Mouse (Mus musculus) lung, embryonic 15.5 days (tissue): ENCODE data around the gene Actl11. TPM values are rescaled to one million over a fixed set of nuclear protein-coding genes. Genes with fewer than 3 reads are reported as not detected.
A peak's percentile ranks its signal among the peaks of the same experiment; 100 is the strongest.

Experiments
- ATAC-seq: fragments of 200-750 bp; cut with Nextera tagmentation; 2 replicates; pipeline ENCODE4 v1.8.0; 2017; ENCODE audit warnings: moderate number of reproducible peaks, borderline replicate concordance; ENCODE audit not compliant: low FRiP score, low TSS enrichment; ENCODE audit errors: extremely low read depth
- H3K27ac ChIP-seq: fragments of 300-500 bp; sonication (generic); 2 replicates; pipeline ENCODE4 v1.5.1; 2015; ENCODE audit warnings: moderate library complexity, mild to moderate bottlenecking, inconsistent platforms
- H3K27me3 ChIP-seq: fragments of 300-500 bp; sonication (generic); 2 replicates; pipeline ENCODE4 v1.6.1; 2015; ENCODE audit warnings: inconsistent platforms
- H3K36me3 ChIP-seq: fragments of 300-500 bp; sonication (generic); 2 replicates; pipeline ENCODE4 v1.6.1; 2015; ENCODE audit warnings: inconsistent platforms
- H3K4me1 ChIP-seq: fragments of 300-500 bp; sonication (generic); 2 replicates; pipeline ENCODE4 v1.6.1; 2015; ENCODE audit warnings: inconsistent platforms
- H3K4me2 ChIP-seq: fragments of 300-500 bp; sonication (generic); 2 replicates; pipeline ENCODE4 v1.6.1; 2015; ENCODE audit warnings: inconsistent platforms, mild to moderate bottlenecking, moderate library complexity
- H3K4me3 ChIP-seq: fragments of 300-500 bp; sonication (generic); 2 replicates; pipeline ENCODE4 v1.5.1; 2015; ENCODE audit warnings: mild to moderate bottlenecking, inconsistent platforms
- H3K9ac ChIP-seq: fragments of 300-500 bp; sonication (generic); 2 replicates; pipeline ENCODE4 v1.6.1; 2015; ENCODE audit warnings: inconsistent platforms
- H3K9me3 ChIP-seq: fragments of 300-500 bp; sonication (generic); 2 replicates; pipeline ENCODE4 v1.6.1; 2016; ENCODE audit warnings: inconsistent platforms
- WGBS: fragments of 180-500 bp; shearing (Covaris S2); methylation state at CpG from one replicate; pipeline ENCODE4 v1.1.7; 2015; 5-methylcytosine and 5-hydroxymethylcytosine counted together
- polyA plus RNA-seq: library from polyadenylated mRNA; unstranded; fragments of >200 nt; fragmentation: Nextera tagmentation; extraction: Ambion mirVana; gene quantifications from 2 replicates; pipeline ENCODE4 v1.2.1, GENCODE M21; 2015

The Actl11 gene
- polyA plus RNA-seq, 1 experiment from 2014 or later: not detected

GRCm38 (mm10) chr9:107906252-107906966, 21.9 kb upstream of the Actl11 start, which contains the start of gene Mst1r:
Gene Mst1r, plus strand, starts transcription at chr9:107906873.
- Histone ChIP-seq H3K4me2 (peak within 1 kb of the TSS; percentile 87), H3K27ac (peak within 1 kb of the TSS; percentile 45; the same call in 1 of the 2 replicates), H3K9ac (peak within 1 kb of the TSS; percentile 37), H3K4me1 (peaks cover 43% of the 10 kb centered on the region), H3K27me3 (peaks cover 10% of the 10 kb centered on the region), H3K4me3 (peak within 1 kb of the TSS; percentile 46), H3K36me3 (no peaks in the 10 kb centered on the region), H3K9me3 (no peaks in the 10 kb centered on the region)
- WGBS: 18% methylated on average over 19 of the region's 19 CpGs
- peak; percentile 69 for ATAC-seq

GRCm38 (mm10) chr9:107906967-107907800, 21.1 kb upstream of the Actl11 start:
- Histone ChIP-seq H3K27me3 (peaks cover 10% of the 10 kb centered on the region), H3K9ac (peak overlapping the region; percentile 37), H3K27ac (0 out of 2 replicates have a peak overlapping the region, but pooled peaks have one; percentile 45), H3K4me1 (peaks cover 43% of the 10 kb centered on the region), H3K36me3 (no peaks in the 10 kb centered on the region), H3K4me2 (peak overlapping the region; percentile 87), H3K9me3 (no peaks in the 10 kb centered on the region), H3K4me3 (peak overlapping the region; percentile 46)
- no peak for ATAC-seq
- 45% methylated on average over 31 of the region's 31 CpGs for WGBS

- Histone ChIP-seq H3K36me3 (no peaks in the 10 kb centered on the region), H3K27ac (0 out of 2 replicates have a peak overlapping the region, but pooled peaks have one; percentile 7), H3K4me1 (peaks cover 43% of the 10 kb centered on the region), H3K27me3 (peaks cover 10% of the 10 kb centered on the region), H3K4me3 (peak overlapping the region; percentile 46), H3K9ac (peak overlapping the region; percentile 20; the same call in 1 of the 2 replicates), H3K4me2 (peak overlapping the region; percentile 87), H3K9me3 (no peaks in the 10 kb centered on the region)
- 53% methylated on average over 14 of the region's 14 CpGs for WGBS
- no peak for ATAC-seq
Observed at GRCm38 (mm10) chr9:107907801-107908120, 20.5 kb upstream of the Actl11 start.

GRCm38 (mm10) chr9:107908410-107909158, 19.7 kb upstream of the Actl11 start:
- Histone ChIP-seq H3K27me3 (peaks cover 10% of the 10 kb centered on the region), H3K36me3 (no peaks in the 10 kb centered on the region), H3K9me3 (no peaks in the 10 kb centered on the region), H3K27ac (peak overlapping the region; percentile 45), H3K9ac (peak overlapping the region; percentile 13; the same call in 1 of the 2 replicates), H3K4me2 (peak overlapping the region; percentile 87), H3K4me1 (peaks cover 43% of the 10 kb centered on the region), H3K4me3 (peak overlapping the region; percentile 46)
- ATAC-seq: no peak
- WGBS: 31% methylated on average over 18 of the region's 18 CpGs

GRCm38 (mm10) chr9:107910025-107910769, 18.1 kb upstream of the Actl11 start:
- H3K4me2 ChIP-seq: 0 out of 2 replicates have a peak overlapping the region, but pooled peaks have one; percentile 16
- WGBS: 73% methylated on average over 15 of the region's 15 CpGs
- ATAC-seq: no peak

GRCm38 (mm10) chr9:107914764-107915420, 13.4 kb upstream of the Actl11 start:
- peaks cover 7% of the 10 kb centered on the region; the same call in 1 of the 2 replicates for H3K4me1 ChIP-seq
- H3K27ac ChIP-seq: no peak overlapping the region
- no peak overlapping the region for H3K4me3 ChIP-seq
- H3K9ac ChIP-seq: no peak overlapping the region
- no peaks in the 10 kb centered on the region for H3K36me3 ChIP-seq
- no peak overlapping the region for H3K4me2 ChIP-seq
- ATAC-seq: no peak
- no peaks in the 10 kb centered on the region for H3K27me3 ChIP-seq
- H3K9me3 ChIP-seq: no peaks in the 10 kb centered on the region
- 66% methylated on average over 16 of the region's 16 CpGs for WGBS

More at GRCm38 (mm10) chr9:107910025-107910769, 18.1 kb upstream of the Actl11 start:
- H3K27ac ChIP-seq: no peak overlapping the region
- no peaks in the 10 kb centered on the region for H3K9me3 ChIP-seq
- peaks cover 40% of the 10 kb centered on the region for H3K4me1 ChIP-seq
- no peaks in the 10 kb centered on the region for H3K36me3 ChIP-seq
- H3K27me3 ChIP-seq: peaks cover 10% of the 10 kb centered on the region
- no peak overlapping the region for H3K4me3 ChIP-seq
- no peak overlapping the region for H3K9ac ChIP-seq

- Histone ChIP-seq H3K36me3 (no peaks in the 10 kb centered on the region), H3K4me2 (no peak overlapping the region), H3K9me3 (no peaks in the 10 kb centered on the region), H3K4me1 (peaks cover 3% of the 10 kb centered on the region; the same call in 1 of the 2 replicates), H3K9ac (no peak overlapping the region), H3K4me3 (no peak overlapping the region), H3K27ac (no peak overlapping the region), H3K27me3 (no peaks in the 10 kb centered on the region)
- peak; percentile 19; the same call in 1 of the 2 replicates for ATAC-seq
- WGBS: 20% methylated on average over 13 of the region's 13 CpGs
Observed at GRCm38 (mm10) chr9:107917895-107918608, 10.2 kb upstream of the Actl11 start.

GRCm38 (mm10) chr9:107918884-107919283, 9.4 kb upstream of the Actl11 start:
- Histone ChIP-seq H3K4me3 (no peak overlapping the region), H3K4me2 (no peak overlapping the region), H3K9me3 (no peaks in the 10 kb centered on the region), H3K36me3 (no peaks in the 10 kb centered on the region), H3K4me1 (peaks cover 6% of the 10 kb centered on the region), H3K9ac (no peak overlapping the region), H3K27ac (no peak overlapping the region), H3K27me3 (no peaks in the 10 kb centered on the region)
- 73% methylated on average over 6 of the region's 6 CpGs for WGBS
- ATAC-seq: no peak

GRCm38 (mm10) chr9:107919441-107919840, 8.8 kb upstream of the Actl11 start:
- Histone ChIP-seq H3K9ac (no peak overlapping the region), H3K4me1 (peaks cover 12% of the 10 kb centered on the region), H3K36me3 (no peaks in the 10 kb centered on the region), H3K4me3 (no peak overlapping the region), H3K4me2 (no peak overlapping the region), H3K27ac (no peak overlapping the region), H3K9me3 (no peaks in the 10 kb centered on the region), H3K27me3 (no peaks in the 10 kb centered on the region)
- WGBS: 73% methylated on average over 5 of the region's 5 CpGs
- no peak for ATAC-seq

GRCm38 (mm10) chr9:107923021-107923420, 5.2 kb upstream of the Actl11 start:
- Histone ChIP-seq H3K27me3 (no peaks in the 10 kb centered on the region), H3K4me1 (peaks cover 26% of the 10 kb centered on the region), H3K36me3 (no peaks in the 10 kb centered on the region), H3K9me3 (no peaks in the 10 kb centered on the region), H3K4me3 (no peak overlapping the region), H3K4me2 (no peak overlapping the region), H3K27ac (no peak overlapping the region), H3K9ac (no peak overlapping the region)
- WGBS: 29% methylated on average over 7 of the region's 7 CpGs
- no peak for ATAC-seq
